Mouse (Mus musculus) embryonic facial prominence, embryonic 14.5 days (tissue): ENCODE measurements around the gene Crybg1. TPM values are rescaled to one million over a fixed set of nuclear protein-coding genes. Genes with fewer than 3 reads are reported as not detected.

Experiments used
- ATAC-seq: fragments of 200-750 bp; cut with Nextera tagmentation; 2 replicates; pipeline ENCODE4 v1.8.0; 2017; ENCODE audit warnings: low read depth, moderate number of reproducible peaks, moderate TSS enrichment
- DNase-seq: peaks from one replicate; pipeline ENCODE4 v3.0.0-alpha.2; 2015; ENCODE audit warnings: low spot score
- H3K27ac ChIP-seq: fragments of 300-500 bp; sonication (generic); replicated peaks from 2 replicates; pipeline ENCODE4 v1.5.1; 2014; ENCODE audit warnings: low read depth, mild to moderate bottlenecking, low read length, moderate library complexity
- H3K27me3 ChIP-seq: fragments of 300-500 bp; sonication (generic); replicated peaks from 2 replicates; pipeline ENCODE4 v1.6.1; 2014; ENCODE audit warnings: low read length; ENCODE audit not compliant: control insufficient read depth, insufficient read depth
- H3K36me3 ChIP-seq: fragments of 300-500 bp; sonication (generic); 2 replicates; pipeline ENCODE4 v1.6.1; 2014; ENCODE audit warnings: low read length, mixed read lengths; ENCODE audit not compliant: control insufficient read depth, insufficient read depth
- H3K4me1 ChIP-seq: fragments of 300-500 bp; sonication (generic); 2 replicates; pipeline ENCODE4 v1.6.1; 2014; ENCODE audit warnings: antibody characterized with exemption, low read length; ENCODE audit not compliant: control insufficient read depth, insufficient read depth
- H3K4me2 ChIP-seq: fragments of 300-500 bp; sonication (generic); 2 replicates; pipeline ENCODE4 v1.6.1; 2014; ENCODE audit warnings: low read depth, mild to moderate bottlenecking, low read length, moderate library complexity, mixed read lengths
- H3K4me3 ChIP-seq: fragments of 300-500 bp; sonication (generic); 2 replicates; pipeline ENCODE4 v1.5.1; 2014; ENCODE audit warnings: low read depth, mild to moderate bottlenecking, low read length
- H3K9ac ChIP-seq: fragments of 300-500 bp; sonication (generic); 2 replicates; pipeline ENCODE4 v1.6.1; 2014; ENCODE audit warnings: low read depth, mild to moderate bottlenecking, low read length, moderate library complexity, mixed read lengths
- H3K9me3 ChIP-seq: fragments of 300-500 bp; sonication (generic); 2 replicates; pipeline ENCODE4 v1.6.1; 2016; ENCODE audit warnings: low read length; ENCODE audit not compliant: control insufficient read depth
- WGBS: fragments of 180-500 bp; shearing (Covaris S2); extraction: QIAGEN DNeasy Blood & Tissue Kit; methylation state at CpG from one replicate; pipeline ENCODE4 v1.1.7; 2014; 5-methylcytosine and 5-hydroxymethylcytosine counted together
- polyA plus RNA-seq: library from polyadenylated mRNA; unstranded; fragments of >200 nt; fragmentation: Nextera tagmentation; extraction: Ambion mirVana; gene quantifications from 2 replicates; pipeline ENCODE4 v1.2.1, GENCODE M21; 2014

Gene Crybg1
- polyA plus RNA-seq, 1 experiment from 2014 or later: 3.6 TPM

DNA sequence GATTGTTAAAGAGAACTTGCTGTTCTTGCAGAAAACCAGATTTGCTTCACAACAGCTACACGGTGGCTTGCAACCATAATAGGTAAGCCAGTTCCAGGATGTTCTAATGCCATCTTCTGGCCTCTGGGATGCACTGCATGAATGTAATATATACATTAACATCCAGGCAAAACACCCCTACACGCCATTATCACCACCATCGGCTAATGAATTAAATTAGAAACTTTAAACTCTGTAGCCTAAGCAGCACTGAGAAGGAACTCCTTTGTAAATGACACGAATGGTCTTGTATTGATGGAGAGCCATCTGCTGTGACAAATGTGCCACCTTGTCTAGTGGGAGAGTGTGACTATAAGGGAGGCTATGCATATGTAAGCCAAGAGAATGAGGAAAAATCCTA is 11.5 kb upstream of the Crybg1 start:
- Histone ChIP-seq H3K27ac (no peak overlapping the region), H3K4me3 (no peak overlapping the region), H3K9ac (no peak overlapping the region), H3K4me1 (no peaks in the 10 kb centered on the region), H3K4me2 (no peak overlapping the region), H3K9me3 (no peaks in the 10 kb centered on the region), H3K27me3 (no peaks in the 10 kb centered on the region), H3K36me3 (no peaks in the 10 kb centered on the region)
- WGBS: 51% methylated on average over 4 of the region's 4 CpGs
- no peak for ATAC-seq
- DNase-seq: peak; percentile 47

DNA sequence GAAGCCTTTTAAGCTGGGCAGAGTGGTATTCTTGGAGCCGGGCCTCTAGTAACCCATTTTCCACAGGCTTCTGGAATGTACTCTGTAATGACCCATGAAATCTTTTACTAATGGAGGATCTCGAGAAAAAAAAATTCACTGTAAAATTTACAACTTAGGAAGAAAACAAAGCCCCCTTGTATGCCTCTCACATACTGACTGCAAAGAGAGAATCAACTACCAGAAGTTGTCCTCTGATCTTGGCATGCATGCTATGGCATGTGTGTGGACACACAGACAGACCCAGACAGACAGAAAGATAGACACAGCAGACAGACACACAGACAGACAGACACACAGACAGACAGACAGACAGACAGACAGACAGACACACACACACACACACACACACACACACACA is 8.8 kb upstream of the Crybg1 start:
- 34% methylated on average over 2 of the region's 2 CpGs for WGBS
- Histone ChIP-seq H3K9ac (no peak overlapping the region), H3K27ac (no peak overlapping the region), H3K4me2 (no peak overlapping the region), H3K4me3 (no peak overlapping the region), H3K36me3 (no peaks in the 10 kb centered on the region), H3K9me3 (no peaks in the 10 kb centered on the region), H3K27me3 (no peaks in the 10 kb centered on the region), H3K4me1 (no peaks in the 10 kb centered on the region)
- DNase-seq (no peak), ATAC-seq (no peak)

DNA sequence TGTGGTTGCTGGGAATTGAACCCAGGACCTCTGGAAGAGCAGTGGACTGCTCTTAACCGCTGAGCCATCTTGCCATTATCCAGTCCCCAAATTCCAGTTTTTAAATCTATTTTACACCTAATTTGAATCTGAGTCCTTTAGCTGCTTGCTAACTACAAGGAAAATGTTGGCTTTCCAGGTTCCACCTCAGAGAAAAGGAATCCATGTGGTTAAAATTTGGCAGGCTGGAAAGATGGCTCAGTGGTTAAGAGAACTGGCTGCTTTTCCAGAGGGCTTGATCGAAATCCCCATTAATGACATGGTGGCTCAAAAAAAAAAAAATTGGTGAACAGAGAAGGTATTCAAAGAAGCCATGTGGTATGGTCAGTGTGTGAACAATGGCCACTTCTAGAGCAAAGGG is 1.8 kb upstream of the Crybg1 start:
- H3K9me3 ChIP-seq: no peaks in the 10 kb centered on the region
- H3K27me3 ChIP-seq: peaks cover 4% of the 10 kb centered on the region
- ATAC-seq (no peak), DNase-seq (no peak)
- H3K9ac ChIP-seq: no peak overlapping the region
- no peaks in the 10 kb centered on the region for H3K36me3 ChIP-seq
- H3K4me3 ChIP-seq: no peak overlapping the region
- H3K4me1 ChIP-seq: peaks cover 5% of the 10 kb centered on the region; the same call in 1 of the 2 replicates
- no peak overlapping the region for H3K27ac ChIP-seq
- H3K4me2 ChIP-seq: no peak overlapping the region
- 95% methylated on average over 2 of the region's 2 CpGs for WGBS

DNA sequence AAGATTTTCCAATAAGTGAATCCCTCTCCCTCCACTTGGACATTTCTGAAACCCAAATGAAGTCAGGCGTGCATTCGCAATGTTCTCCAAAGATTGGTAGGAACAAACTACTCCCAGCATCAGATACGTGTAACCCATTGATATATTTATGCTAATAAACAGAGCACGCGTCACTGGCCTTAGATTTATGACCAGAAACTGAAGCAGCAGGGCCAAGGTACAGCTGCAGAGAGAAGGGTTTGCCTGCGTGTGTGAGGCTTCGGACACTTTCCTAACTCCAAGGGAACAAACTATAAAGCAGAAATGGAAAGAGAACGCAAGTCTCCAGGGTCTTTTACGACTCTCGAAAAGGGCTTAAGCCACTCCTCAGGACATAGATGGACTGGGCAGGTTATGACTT is 5.3 kb downstream of the Crybg1 start:
- H3K27me3 ChIP-seq: peaks cover under 1% of the 10 kb centered on the region
- no peak overlapping the region for H3K4me3 ChIP-seq
- ATAC-seq (no peak), DNase-seq (no peak)
- H3K27ac ChIP-seq: no peak overlapping the region
- no peaks in the 10 kb centered on the region for H3K4me1 ChIP-seq
- no peak overlapping the region for H3K9ac ChIP-seq
- no peak overlapping the region for H3K4me2 ChIP-seq
- no peaks in the 10 kb centered on the region for H3K36me3 ChIP-seq
- WGBS: 87% methylated on average over 10 of the region's 10 CpGs
- H3K9me3 ChIP-seq: no peaks in the 10 kb centered on the region

DNA sequence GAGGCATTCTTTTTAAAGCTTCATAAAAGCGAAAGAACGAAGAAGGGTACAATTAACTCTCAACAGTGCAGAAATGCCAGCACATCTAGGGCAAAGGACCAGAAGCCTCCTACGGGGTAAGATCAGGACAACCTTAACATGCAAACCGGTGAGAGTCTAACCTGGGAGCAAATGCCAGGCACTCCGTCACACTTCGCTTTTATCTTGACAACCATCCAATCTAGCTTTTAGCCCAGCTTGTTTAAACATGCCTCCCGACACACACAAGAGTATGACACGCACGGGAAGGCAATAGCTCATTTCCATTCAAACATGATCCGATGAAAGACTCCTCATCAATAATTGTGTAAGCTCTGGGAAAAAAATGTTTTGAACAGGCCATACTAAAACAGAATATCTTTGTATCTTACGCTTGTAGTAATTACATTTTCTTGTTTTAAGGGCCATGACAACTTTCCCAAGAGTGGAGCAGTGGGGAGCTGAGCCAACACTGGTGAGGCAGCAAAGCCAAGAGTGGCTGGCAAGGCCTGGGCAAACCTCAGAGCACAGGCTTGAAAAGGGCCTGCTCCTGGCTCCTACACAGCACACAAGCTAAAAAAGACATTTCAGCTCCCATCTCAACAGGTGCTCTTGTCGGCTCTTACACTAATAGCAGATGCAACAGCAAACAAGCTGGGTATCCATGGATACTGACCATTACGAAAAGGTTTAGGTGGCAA is 10.4 kb downstream of the Crybg1 start:
- H3K36me3 ChIP-seq: no peaks in the 10 kb centered on the region

DNA sequence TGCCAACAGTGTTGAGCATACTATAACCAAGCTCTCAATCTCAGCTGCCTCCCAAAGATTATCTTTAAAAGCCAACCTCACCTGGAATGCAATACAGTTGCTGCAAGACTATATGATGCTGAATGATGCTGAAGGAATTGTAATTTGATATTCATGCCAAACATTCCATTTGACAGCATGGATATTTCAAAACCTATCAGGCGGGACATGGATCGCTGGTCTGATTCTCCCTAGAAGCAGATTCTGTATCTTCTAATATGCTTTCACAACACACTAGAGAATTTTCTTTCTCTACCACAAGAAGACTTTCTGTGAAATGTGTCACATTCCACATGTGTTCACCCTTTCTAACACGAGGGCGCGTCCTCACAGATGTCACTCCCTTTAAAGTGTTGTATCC is 22.6 kb downstream of the Crybg1 start:
- Histone ChIP-seq H3K4me2 (no peak overlapping the region), H3K9me3 (no peaks in the 10 kb centered on the region), H3K27me3 (no peaks in the 10 kb centered on the region), H3K36me3 (no peaks in the 10 kb centered on the region), H3K4me3 (no peak overlapping the region), H3K27ac (no peak overlapping the region), H3K9ac (no peak overlapping the region), H3K4me1 (no peaks in the 10 kb centered on the region)
- WGBS: 71% methylated on average over 5 of the region's 5 CpGs
- ATAC-seq (no peak), DNase-seq (no peak)

More for the DNA sequence above, 10.4 kb downstream of the Crybg1 start:
- no peaks in the 10 kb centered on the region for H3K27me3 ChIP-seq
- H3K27ac ChIP-seq: no peak overlapping the region
- ATAC-seq (no peak), DNase-seq (no peak)
- H3K9me3 ChIP-seq: no peaks in the 10 kb centered on the region
- H3K9ac ChIP-seq: no peak overlapping the region
- WGBS: 77% methylated on average over 13 of the region's 13 CpGs
- no peak overlapping the region for H3K4me3 ChIP-seq
- no peaks in the 10 kb centered on the region for H3K4me1 ChIP-seq
- H3K4me2 ChIP-seq: no peak overlapping the region

DNA sequence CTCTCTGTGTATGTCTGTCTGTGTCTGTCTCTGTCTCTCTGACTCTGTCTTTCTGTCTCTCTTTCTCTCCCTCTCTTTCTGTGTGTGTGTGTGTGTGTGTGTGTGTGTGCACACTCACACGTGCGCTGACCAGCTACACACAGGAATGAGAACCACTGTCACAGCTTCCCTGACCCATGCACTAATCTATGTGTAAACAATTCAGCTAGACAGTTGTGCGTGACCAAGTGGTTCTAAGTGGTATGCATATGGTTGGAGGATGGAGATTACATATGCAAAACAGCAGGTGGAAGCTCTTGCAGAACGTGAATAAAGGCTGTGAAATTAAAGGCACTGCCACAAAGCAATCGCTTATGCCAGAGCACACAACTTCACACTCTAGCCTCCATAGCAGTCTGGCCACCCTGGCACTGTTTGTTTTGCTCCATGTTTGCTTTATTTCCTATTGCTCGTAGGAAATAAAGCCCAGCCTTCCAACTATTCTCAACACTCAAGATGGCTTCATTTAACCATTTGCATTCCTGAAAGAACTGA is 24.2 kb downstream of the Crybg1 start:
- Histone ChIP-seq H3K36me3 (no peaks in the 10 kb centered on the region), H3K27ac (no peak overlapping the region), H3K4me2 (no peak overlapping the region), H3K4me3 (no peak overlapping the region), H3K9me3 (no peaks in the 10 kb centered on the region), H3K9ac (no peak overlapping the region), H3K27me3 (no peaks in the 10 kb centered on the region), H3K4me1 (no peaks in the 10 kb centered on the region)
- WGBS: 64% methylated on average over 6 of the region's 6 CpGs
- ATAC-seq: no peak
- no peak for DNase-seq

DNA sequence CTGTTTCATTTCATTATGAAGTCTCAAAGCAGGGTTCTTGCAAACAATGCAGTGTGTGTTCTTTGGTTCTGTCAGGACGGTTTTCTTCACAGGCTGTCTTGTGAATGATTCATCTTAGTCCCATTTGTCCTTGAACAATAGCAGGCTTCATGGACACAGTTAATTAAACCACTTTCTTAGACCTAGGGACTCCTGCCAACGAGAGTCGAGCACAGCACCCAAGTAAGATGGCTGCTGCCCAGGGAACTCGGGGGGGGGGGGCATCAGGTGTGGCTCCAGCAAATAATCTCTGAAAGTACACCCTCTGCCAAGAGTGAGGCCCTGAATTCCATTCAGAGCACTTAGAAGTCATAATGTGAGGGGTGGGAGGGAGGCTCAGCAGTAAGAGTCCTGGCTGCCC is 30.0 kb downstream of the Crybg1 start:
- ATAC-seq (no peak), DNase-seq (peak; percentile 24)
- no peak overlapping the region for H3K4me2 ChIP-seq
- no peaks in the 10 kb centered on the region for H3K4me1 ChIP-seq
- H3K9me3 ChIP-seq: no peaks in the 10 kb centered on the region
- H3K4me3 ChIP-seq: no peak overlapping the region
- 33% methylated on average over 4 of the region's 4 CpGs for WGBS
- no peaks in the 10 kb centered on the region for H3K27me3 ChIP-seq
- H3K36me3 ChIP-seq: no peaks in the 10 kb centered on the region
- H3K9ac ChIP-seq: no peak overlapping the region
- no peak overlapping the region for H3K27ac ChIP-seq

DNA sequence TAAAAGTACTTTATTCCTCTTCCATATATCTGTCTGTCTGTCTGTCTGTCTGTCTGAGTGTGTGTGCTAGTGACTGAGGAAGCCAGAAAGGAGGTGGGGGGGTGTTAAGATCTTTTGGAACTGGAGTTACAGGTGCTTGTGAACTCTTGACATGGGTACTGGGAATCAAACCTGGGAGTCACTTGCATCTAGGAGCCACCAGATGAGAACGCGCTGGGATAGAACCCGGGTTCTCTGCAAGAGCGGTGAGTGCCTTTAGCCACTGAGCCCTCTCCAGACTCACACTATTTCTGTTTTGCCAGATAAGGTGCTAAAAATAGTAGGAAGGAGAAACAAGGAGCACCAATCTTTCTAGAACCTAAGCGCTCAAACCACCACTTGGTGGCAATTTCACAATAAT is 31.9 kb downstream of the Crybg1 start:
- ATAC-seq (no peak), DNase-seq (no peak)
- Histone ChIP-seq H3K4me1 (no peaks in the 10 kb centered on the region), H3K9ac (no peak overlapping the region), H3K27me3 (no peaks in the 10 kb centered on the region), H3K4me3 (no peak overlapping the region), H3K4me2 (no peak overlapping the region), H3K27ac (no peak overlapping the region), H3K9me3 (no peaks in the 10 kb centered on the region), H3K36me3 (no peaks in the 10 kb centered on the region)
- 91% methylated on average over 5 of the region's 5 CpGs for WGBS
